ENCODE assay signal across 30 mouse cellular contexts in genomic region chr11:70724706-70725105, GRCm38 (mm10). TPM values are rescaled to one million over a fixed set of nuclear protein-coding genes. Genes with fewer than 3 reads are reported as not detected.
DNase-seq lines count a peak whose midpoint lies in the region; ATAC-seq and TF ChIP-seq lines count a peak whose summit lies in the region.
"Had no signal": no experiment of that assay in that cellular context is flagged by ENCODE, and none has a peak within 500 bp of the region (broad histone marks: within the 10 kb centered on the region; RNA-seq: fewer than 3 reads in every experiment).

No protein-coding gene starts in this region.

- ATAC-seq in kidney, embryonic 14.5 days (ENCODE audit: low FRiP score, low TSS enrichment), result no peak
- no peak for ATAC-seq in kidney, embryonic 16.5 days (ENCODE audit: low FRiP score, low TSS enrichment)
- ATAC-seq: activated CD4-positive, CD25-positive, alpha-beta regulatory T cell, adult 4 months; CD4-positive, CD25-positive, alpha-beta regulatory T cell, adult 4 months; forebrain, embryonic 14.5 days; Patski had no signal

- peaks cover 6% of the 10 kb centered on the region; the same call in 1 of the 2 replicates for H3K4me1 ChIP-seq in kidney, adult 2 months (ENCODE audit: control insufficient read depth, insufficient read depth, low read length)
- no peaks in the 10 kb centered on the region for H3K4me1 ChIP-seq in kidney, embryonic 14.5 days (ENCODE audit: control insufficient read depth, insufficient read depth, low read length)
- no peaks in the 10 kb centered on the region for H3K4me1 ChIP-seq in kidney, embryonic 16.5 days (ENCODE audit: insufficient read depth, low read length)
- H3K4me1 ChIP-seq: embryonic facial prominence, embryonic 13.5 days; embryonic facial prominence, embryonic 15.5 days; forebrain, embryonic 10.5 days; forebrain, embryonic 12.5 days had no signal

- no peak for TF ChIP-seq POLR2A in kidney, adult 2 months (IDR thresholded peaks at IDR 0.05; ENCODE audit: low read depth, low read length)

- no peaks in the 10 kb centered on the region for H3K9me3 ChIP-seq in kidney, embryonic 14.5 days (ENCODE audit: control insufficient read depth, low read length)
- no peaks in the 10 kb centered on the region for H3K9me3 ChIP-seq in kidney, embryonic 16.5 days (ENCODE audit: low read length)
- H3K9me3 ChIP-seq: embryonic facial prominence, embryonic 13.5 days; embryonic facial prominence, embryonic 15.5 days; forebrain, embryonic 10.5 days; forebrain, embryonic 12.5 days; G1E had no signal

- 52% methylated on average over 9 of the region's 9 CpGs for WGBS in kidney, adult 2 months
- 85% methylated on average over 9 of the region's 9 CpGs for WGBS in kidney, embryonic 14.5 days
- WGBS in kidney, embryonic 16.5 days, result 86% methylated on average over 9 of the region's 9 CpGs

- DNase-seq in kidney, adult 11 months, result peak; percentile 42
- DNase-seq in kidney, postnatal 4 days, result no peak
- DNase-seq in kidney, adult 2 months, result peak; percentile 85
- DNase-seq in kidney, adult 9 months, result peak; percentile 70
- peak; percentile 30 to 79 for DNase-seq in kidney, postnatal 36 days
- DNase-seq in c-Kit-positive CD71-positive TER-119-positive erythroid progenitor cells, embryonic 14.5 days (ENCODE audit: low spot score), result no peak
- DNase-seq: adrenal gland, adult 8-10 months; adrenal gland, postnatal 14 days; adrenal gland, postnatal 36 days; B cell, adult 2 months; cerebellum, adult 11 months; cerebellum, adult 18-20 months; cerebellum, adult 8-10 months; cerebellum, adult 9-11 months; cerebellum, postnatal 14 days; cerebellum, postnatal 36 days; embryo, embryonic 11 days had no signal

- H3K9ac ChIP-seq in kidney, embryonic 14.5 days (ENCODE audit: low read depth, low read length), result no peak overlapping the region
- no peak overlapping the region for H3K9ac ChIP-seq in kidney, embryonic 16.5 days (replicated peaks; ENCODE audit: low read length)
- H3K9ac ChIP-seq: embryonic facial prominence, embryonic 13.5 days; embryonic facial prominence, embryonic 15.5 days; forebrain, embryonic 12.5 days had no signal

- TF ChIP-seq CTCF in kidney, adult 2 months (conservative IDR thresholded peaks at IDR 0.05; ENCODE audit: insufficient read depth, insufficient read length, low read depth, low read length), result no peak

- no peak overlapping the region for H3K4me3 ChIP-seq in kidney, adult 2 months (ENCODE audit: insufficient read depth, low read depth, low read length)
- H3K4me3 ChIP-seq in kidney, embryonic 14.5 days (ENCODE audit: low read length), result no peak overlapping the region
- H3K4me3 ChIP-seq in kidney, embryonic 16.5 days (ENCODE audit: low read length), result no peak overlapping the region
- H3K4me3 ChIP-seq: embryonic facial prominence, embryonic 13.5 days; embryonic facial prominence, embryonic 15.5 days; erythroblast, embryonic 14.5 days; forebrain, embryonic 10.5 days; forebrain, embryonic 12.5 days had no signal

- H3K4me2 ChIP-seq in kidney, embryonic 14.5 days (replicated peaks; ENCODE audit: low read depth, low read length), result no peak overlapping the region
- no peak overlapping the region for H3K4me2 ChIP-seq in kidney, embryonic 16.5 days (replicated peaks; ENCODE audit: low read depth, low read length)
- H3K4me2 ChIP-seq: embryonic facial prominence, embryonic 13.5 days; embryonic facial prominence, embryonic 15.5 days; forebrain, embryonic 12.5 days had no signal

- H3K27ac ChIP-seq in kidney, adult 2 months (ENCODE audit: insufficient read depth, low read depth, low read length), result no peak overlapping the region
- no peak overlapping the region for H3K27ac ChIP-seq in kidney, embryonic 14.5 days (ENCODE audit: low read depth, low read length)
- H3K27ac ChIP-seq in kidney, embryonic 16.5 days (ENCODE audit: low read length), result no peak overlapping the region
- H3K27ac ChIP-seq: embryonic facial prominence, embryonic 13.5 days; embryonic facial prominence, embryonic 15.5 days; forebrain, embryonic 10.5 days; forebrain, embryonic 12.5 days had no signal

- peaks cover 8% of the 10 kb centered on the region for H3K36me3 ChIP-seq in kidney, adult 2 months (ENCODE audit: control insufficient read depth, insufficient read depth, low read length)
- H3K36me3 ChIP-seq in kidney, embryonic 14.5 days (ENCODE audit: control insufficient read depth, insufficient read depth, low read length), result peaks cover 80% of the 10 kb centered on the region
- peaks cover 75% of the 10 kb centered on the region for H3K36me3 ChIP-seq in kidney, embryonic 16.5 days (ENCODE audit: insufficient read depth, low read length)

- no peaks in the 10 kb centered on the region for H3K27me3 ChIP-seq in kidney, adult 2 months (replicated peaks; ENCODE audit: control insufficient read depth, insufficient read depth, low read length)
- H3K27me3 ChIP-seq in kidney, embryonic 14.5 days (ENCODE audit: control insufficient read depth, insufficient read depth, low read length), result no peaks in the 10 kb centered on the region
- no peaks in the 10 kb centered on the region for H3K27me3 ChIP-seq in kidney, embryonic 16.5 days (ENCODE audit: insufficient read depth, low read length)
- H3K27me3 ChIP-seq: CH12.LX; embryonic facial prominence, embryonic 13.5 days; embryonic facial prominence, embryonic 15.5 days; forebrain, embryonic 12.5 days; Patski had no signal

RNA-seq across cellular contexts. Expression of gene Kif1c, which starts 24.4 kb away (rescaled TPM):
- 91.0 and 94.9 TPM in 2 replicates for polyA plus RNA-seq in kidney, adult 2 months (2012; rRNA removed)
- polyA plus RNA-seq in kidney, embryonic 14.5 days (2014; fragmentation: Nextera tagmentation; extraction: Ambion mirVana), result 10.0 and 15.6 TPM in 2 replicates
- 2.5 and 3.5 TPM in 2 replicates for polyA plus RNA-seq in kidney, embryonic 16.5 days (2015; fragmentation: Nextera tagmentation; extraction: Ambion mirVana)

RNA-seq across cellular contexts. Expression of gene Inca1, which starts 24.8 kb away (rescaled TPM):
- polyA plus RNA-seq in kidney, adult 2 months (2012; rRNA removed), result 5.3 and 5.4 TPM in 2 replicates
- polyA plus RNA-seq in kidney, embryonic 14.5 days (2014; fragmentation: Nextera tagmentation; extraction: Ambion mirVana), result 1.3 and 2.1 TPM in 2 replicates
- polyA plus RNA-seq in kidney, embryonic 16.5 days (2015; fragmentation: Nextera tagmentation; extraction: Ambion mirVana), result 1.3 and 1.6 TPM in 2 replicates
- polyA plus RNA-seq: erythroblast, embryonic 14.5 days had no signal

RNA-seq across cellular contexts. Expression of gene Camta2, which starts 36.8 kb away (rescaled TPM):
- polyA plus RNA-seq in kidney, adult 2 months (2012; rRNA removed), result 23.6 and 28.7 TPM in 2 replicates
- 10.8 and 16.1 TPM in 2 replicates for polyA plus RNA-seq in kidney, embryonic 14.5 days (2014; fragmentation: Nextera tagmentation; extraction: Ambion mirVana)
- 12.7 and 17.0 TPM in 2 replicates for polyA plus RNA-seq in kidney, embryonic 16.5 days (2015; fragmentation: Nextera tagmentation; extraction: Ambion mirVana)

RNA-seq across cellular contexts. Expression of gene Zfp3, which starts 39.3 kb away (rescaled TPM):
- polyA plus RNA-seq in kidney, adult 2 months (2012; rRNA removed), result 1.7 and 2.4 TPM in 2 replicates
- 3.6 and 6.9 TPM in 2 replicates for polyA plus RNA-seq in kidney, embryonic 14.5 days (2014; fragmentation: Nextera tagmentation; extraction: Ambion mirVana)
- 8.6 and 8.7 TPM in 2 replicates for polyA plus RNA-seq in kidney, embryonic 16.5 days (2015; fragmentation: Nextera tagmentation; extraction: Ambion mirVana)

RNA-seq across cellular contexts. Expression of gene Spag7, which starts 55.5 kb away (rescaled TPM):
- 44.6 and 59.8 TPM in 2 replicates for polyA plus RNA-seq in kidney, adult 2 months (2012; rRNA removed)
- 177 and 230 TPM in 2 replicates for polyA plus RNA-seq in kidney, embryonic 14.5 days (2014; fragmentation: Nextera tagmentation; extraction: Ambion mirVana)
- 206 and 209 TPM in 2 replicates for polyA plus RNA-seq in kidney, embryonic 16.5 days (2015; fragmentation: Nextera tagmentation; extraction: Ambion mirVana)

Comparison
In these comparisons a context has a peak if more than half of its experiments do, and no peak if none do; other contexts are left out.
1. DNase-seq: peak in kidney, adult 11 months (single experiment), kidney, adult 2 months (single experiment), kidney, adult 9 months (single experiment) and kidney, postnatal 36 days (2 of 2); none in kidney, postnatal 4 days (0 of 2) and c-Kit-positive CD71-positive TER-119-positive erythroid progenitor cells, embryonic 14.5 days (single experiment).